Mouse (Mus musculus) liver, postnatal 0 days (tissue): ENCODE results near the gene Camkk1.

Experiments used
- CTCF ChIP-seq: sonication (generic); IDR thresholded peaks from 2 replicates; pipeline ENCODE4 v1.5.1; 2016; ENCODE audit warnings: antibody characterized with exemption, low read depth
- EP300 ChIP-seq: IDR thresholded peaks from 2 replicates; pipeline ENCODE4 v1.6.1; 2016; ENCODE audit warnings: antibody characterized with exemption, low read depth, mild to moderate bottlenecking

GRCm38 (mm10) chr11:73036077-73036476, 17.3 kb downstream of the Camkk1 start:
- TF ChIP-seq CTCF (no peak), EP300 (no peak)
